Mouse (Mus musculus) C2C12 (cell line): Measurements from ENCODE around the gene Trim15.

Experiments used
- CEBPB ChIP-seq: IDR thresholded peaks from one replicate; pipeline ENCODE4 v1.6.1; 2011; ENCODE audit warnings: low read depth, mild to moderate bottlenecking, control low read depth, moderate library complexity
- CTCF ChIP-seq: IDR thresholded peaks from one replicate; pipeline ENCODE4 v1.5.1; 2011; ENCODE audit not compliant: control insufficient read depth, insufficient read depth, insufficient read length
- MAX ChIP-seq: IDR thresholded peaks from one replicate; pipeline ENCODE4 v1.6.1; 2011; ENCODE audit warnings: mild to moderate bottlenecking, control low read depth
- MYOD1 ChIP-seq: IDR thresholded peaks from one replicate; pipeline ENCODE4 v1.6.1; 2011; ENCODE audit warnings: low read depth; ENCODE audit not compliant: control insufficient read depth, insufficient read length
- MYOG ChIP-seq: IDR thresholded peaks from one replicate; pipeline ENCODE4 v1.6.1; 2011; ENCODE audit not compliant: control insufficient read depth, insufficient read length; ENCODE audit errors: extremely low read depth
- USF1 ChIP-seq: IDR thresholded peaks from one replicate; pipeline ENCODE4 v1.6.1; 2011; ENCODE audit warnings: low read depth, mild to moderate bottlenecking, control low read depth, moderate library complexity

DNA sequence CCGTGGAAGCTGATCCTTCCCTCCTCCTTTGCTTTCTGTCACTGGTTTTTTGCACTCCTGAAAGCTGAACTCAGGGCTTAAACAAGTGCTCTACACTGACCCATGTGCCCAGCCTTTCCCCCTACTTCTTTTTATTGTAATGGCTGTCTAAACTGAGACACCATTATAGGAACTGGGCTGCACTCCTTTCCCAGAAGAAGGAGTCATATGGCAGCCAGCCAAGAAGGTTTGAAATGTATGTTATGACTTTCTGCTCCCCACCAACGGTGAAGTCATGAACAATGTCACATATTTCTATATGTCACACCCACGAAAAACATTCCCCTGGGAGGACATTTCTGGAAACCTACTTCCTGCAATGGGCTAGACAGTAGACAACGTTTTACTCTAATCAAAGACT, 7.6 kb upstream of the Trim15 start:
- TF ChIP-seq CTCF = no peak
- no peak for TF ChIP-seq MAX
- TF ChIP-seq MYOG = no peak
- no peak for TF ChIP-seq CEBPB
- no peak for TF ChIP-seq MYOD1
- no peak for TF ChIP-seq USF1
